Mouse (Mus musculus) heart, postnatal 0 days (tissue): Measurements from ENCODE around the gene Abraxas2.

Experiments
- CTCF ChIP-seq: IDR thresholded peaks from 2 replicates; pipeline ENCODE4 v1.5.1; 2016; ENCODE audit warnings: antibody characterized with exemption, control low read depth, low read depth
- EP300 ChIP-seq: IDR thresholded peaks from 2 replicates; pipeline ENCODE4 v1.6.1; 2016; ENCODE audit warnings: antibody characterized with exemption, low read depth

- TF ChIP-seq CTCF (peak; percentile 54), EP300 (no peak)
These were observed 39.2 kb downstream of the Abraxas2 start for GRCm38 (mm10) chr7:132898234-132898633.
